Mouse (Mus musculus): Measurements from ENCODE around the gene Rtn4rl1. TPM values are rescaled to one million over a fixed set of nuclear protein-coding genes. Genes with fewer than 3 reads are reported as not detected.

Gene Rtn4rl1
- polyA plus RNA-seq, 1 experiment from 2014 or later, result 2.0 TPM

GRCm38 (mm10) chr11:75190905-75191441 lies 2.6 kb upstream of the Rtn4rl1 start, which contains the start of gene Dph1:
Gene Dph1 (minus strand): TSS chr11:75191241.
- H3K27me3 ChIP-seq (ENCODE audit: insufficient read depth, low read length), result peaks cover 34% of the 10 kb centered on the region
- H3K9ac ChIP-seq (replicated peaks), result peak within 1 kb of the TSS; percentile 69
- H3K4me2 ChIP-seq (ENCODE audit: low read depth, low read length), result peak within 1 kb of the TSS; percentile 93
- no peak for TF ChIP-seq CTCF (IDR thresholded peaks at IDR 0.05; ENCODE audit: low read depth)
- no peak for TF ChIP-seq EP300 (IDR thresholded peaks at IDR 0.05; ENCODE audit: low read depth)
- H3K36me3 ChIP-seq (replicated peaks; ENCODE audit: insufficient read depth, low read length), result no peaks in the 10 kb centered on the region
- ATAC-seq, result no peak
- H3K27ac ChIP-seq (ENCODE audit: low read depth), result peak within 1 kb of the TSS; percentile 73
- H3K4me3 ChIP-seq (ENCODE audit: low read depth, low read length), result peak within 1 kb of the TSS; percentile 74
- no peak for DNase-seq
- H3K4me1 ChIP-seq (ENCODE audit: insufficient read depth), result peaks cover 29% of the 10 kb centered on the region
- 58% methylated on average over 5 of the region's 5 CpGs for WGBS (ENCODE audit: insufficient replicate concordance)
- no peaks in the 10 kb centered on the region for H3K9me3 ChIP-seq (ENCODE audit: low read length)

DNA sequence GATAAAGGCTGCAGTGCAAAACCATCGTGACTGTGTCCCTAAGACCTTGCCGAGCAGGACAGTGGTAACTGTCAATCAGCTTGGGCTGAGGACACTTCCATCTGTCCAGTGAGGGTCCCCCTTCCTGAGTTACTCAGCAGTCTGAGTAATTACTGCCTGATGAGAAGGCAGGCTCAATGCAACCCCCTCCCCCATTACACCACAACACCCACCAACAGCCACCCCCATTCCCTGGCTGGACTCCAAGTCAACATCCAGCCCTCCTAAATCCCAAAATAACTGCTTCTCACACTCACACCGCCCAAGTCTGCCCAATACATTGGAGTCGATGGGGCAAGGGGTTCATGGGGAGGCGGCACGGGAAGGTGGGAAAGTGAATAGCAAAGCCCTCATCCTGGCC lies 1.7 kb upstream of the Rtn4rl1 start:
- Histone ChIP-seq H3K36me3 (replicated peaks; ENCODE audit: insufficient read depth, low read length) (no peaks in the 10 kb centered on the region), H3K4me1 (ENCODE audit: insufficient read depth) (peaks cover 29% of the 10 kb centered on the region), H3K4me3 (ENCODE audit: low read depth, low read length) (no peak overlapping the region), H3K4me2 (ENCODE audit: low read depth, low read length) (no peak overlapping the region), H3K9ac (replicated peaks) (no peak overlapping the region), H3K27me3 (ENCODE audit: insufficient read depth, low read length) (peaks cover 42% of the 10 kb centered on the region), H3K27ac (ENCODE audit: low read depth) (no peak overlapping the region), H3K9me3 (ENCODE audit: low read length) (no peaks in the 10 kb centered on the region)
- ATAC-seq (no peak), DNase-seq (no peak)
- 69% methylated on average over 6 of the region's 6 CpGs for WGBS (ENCODE audit: insufficient replicate concordance)
- TF ChIP-seq EP300 (IDR thresholded peaks at IDR 0.05; ENCODE audit: low read depth) (no peak), CTCF (IDR thresholded peaks at IDR 0.05; ENCODE audit: low read depth) (no peak)

DNA sequence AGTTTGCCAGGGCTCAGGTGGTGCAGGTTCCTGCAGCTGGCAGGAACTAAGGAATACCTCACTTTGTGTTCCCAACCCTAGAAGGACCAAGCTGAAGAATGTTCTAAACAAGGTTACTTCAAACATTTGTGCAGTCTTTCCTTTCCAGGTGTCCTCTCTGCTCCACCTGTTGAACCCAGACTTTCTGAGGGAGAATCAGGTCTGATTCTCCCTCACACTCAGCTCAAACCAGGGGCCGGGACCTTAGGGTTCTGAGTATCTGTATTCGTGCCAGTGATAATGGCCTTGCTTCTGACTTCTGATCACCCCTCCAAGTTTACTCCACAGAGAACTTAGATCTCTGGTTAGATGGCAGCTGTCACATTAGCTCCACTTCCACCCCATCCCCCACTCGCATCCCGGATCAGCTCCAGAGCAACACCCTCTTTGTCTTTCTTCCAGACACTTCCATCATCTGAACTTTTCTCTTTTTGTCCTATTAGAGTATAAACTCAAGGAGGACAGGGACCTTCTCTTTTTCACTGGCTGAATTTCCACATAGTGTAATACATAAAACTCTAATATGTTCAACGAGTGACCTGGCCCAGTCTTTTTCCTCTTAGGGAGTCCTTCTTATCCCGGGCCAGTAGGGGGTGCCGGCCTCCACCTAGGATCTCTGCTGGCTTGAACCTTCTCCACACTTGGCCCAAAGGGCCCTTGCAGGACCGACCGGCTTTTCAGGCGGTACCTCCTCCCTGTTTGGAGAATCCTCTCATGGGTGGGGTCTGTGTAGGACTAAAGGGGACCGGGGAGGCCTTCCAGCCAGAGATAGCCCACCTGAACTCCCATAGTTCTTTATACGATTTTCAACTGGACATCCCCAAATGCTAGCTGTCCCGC lies 1.0 kb upstream of the Rtn4rl1 start:
- Histone ChIP-seq H3K9me3 (ENCODE audit: low read length) (no peaks in the 10 kb centered on the region), H3K9ac (replicated peaks) (no peak overlapping the region), H3K4me3 (ENCODE audit: low read depth, low read length) (peak overlapping the region; percentile 56), H3K27ac (ENCODE audit: low read depth) (no peak overlapping the region), H3K27me3 (ENCODE audit: insufficient read depth, low read length) (peaks cover 47% of the 10 kb centered on the region), H3K36me3 (replicated peaks; ENCODE audit: insufficient read depth, low read length) (no peaks in the 10 kb centered on the region), H3K4me1 (ENCODE audit: insufficient read depth) (peaks cover 29% of the 10 kb centered on the region), H3K4me2 (ENCODE audit: low read depth, low read length) (peak overlapping the region; percentile 76)
- TF ChIP-seq CTCF (IDR thresholded peaks at IDR 0.05; ENCODE audit: low read depth), result peak; percentile 87
- TF ChIP-seq EP300 (IDR thresholded peaks at IDR 0.05; ENCODE audit: low read depth), result no peak
- DNase-seq (peak; percentile 86), ATAC-seq (peak; percentile 56)
- 26% methylated on average over 13 of the region's 13 CpGs for WGBS (ENCODE audit: insufficient replicate concordance)

GRCm38 (mm10) chr11:75194121-75194849 lies 702 bp downstream of the Rtn4rl1 start:
- Histone ChIP-seq H3K36me3 (replicated peaks; ENCODE audit: insufficient read depth, low read length) (no peaks in the 10 kb centered on the region), H3K9ac (replicated peaks) (no peak overlapping the region), H3K27ac (ENCODE audit: low read depth) (no peak overlapping the region), H3K27me3 (ENCODE audit: insufficient read depth, low read length) (peaks cover 47% of the 10 kb centered on the region), H3K4me1 (ENCODE audit: insufficient read depth) (peaks cover 25% of the 10 kb centered on the region), H3K9me3 (ENCODE audit: low read length) (no peaks in the 10 kb centered on the region), H3K4me3 (ENCODE audit: low read depth, low read length) (peak overlapping the region; percentile 56), H3K4me2 (ENCODE audit: low read depth, low read length) (peak overlapping the region; percentile 76)
- ATAC-seq (no peak), DNase-seq (no peak)
- TF ChIP-seq CTCF (IDR thresholded peaks at IDR 0.05; ENCODE audit: low read depth) (no peak), EP300 (IDR thresholded peaks at IDR 0.05; ENCODE audit: low read depth) (no peak)
- 2% methylated on average over 52 of the region's 52 CpGs for WGBS (ENCODE audit: insufficient replicate concordance)

DNA sequence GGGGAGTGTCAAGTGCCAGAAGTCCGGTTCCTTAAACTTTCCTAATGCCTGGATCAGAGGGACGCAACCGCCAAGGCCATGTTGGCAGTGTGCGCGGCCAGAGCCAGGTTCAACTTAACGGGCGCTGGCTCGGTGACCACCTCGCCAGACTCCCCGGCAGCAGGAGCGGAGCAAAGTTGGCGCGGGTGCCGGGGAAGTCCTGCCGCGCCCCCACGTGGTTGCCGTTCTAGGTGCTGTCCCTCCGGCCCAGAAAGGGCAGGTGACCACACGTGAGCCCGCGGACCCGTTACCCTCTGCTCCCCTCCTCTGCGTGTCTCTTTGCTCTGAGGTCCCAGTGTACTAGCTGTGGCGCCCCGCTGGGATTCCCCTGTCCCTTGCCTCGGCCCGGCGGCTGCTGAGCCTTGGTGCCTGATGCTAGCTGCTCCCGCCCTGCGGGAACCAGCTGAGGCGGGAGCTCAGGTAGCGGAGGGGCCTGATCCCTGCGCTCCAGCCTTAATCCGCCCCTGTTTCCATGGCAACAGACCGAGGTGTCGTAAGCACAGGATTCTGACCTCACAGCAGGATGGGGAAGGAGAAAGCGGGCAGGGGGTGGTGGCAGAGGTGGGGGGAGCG lies 1.4 kb downstream of the Rtn4rl1 start:
- no peak overlapping the region for H3K27ac ChIP-seq (ENCODE audit: low read depth)
- peak overlapping the region; percentile 56 for H3K4me3 ChIP-seq (ENCODE audit: low read depth, low read length)
- TF ChIP-seq CTCF (IDR thresholded peaks at IDR 0.05; ENCODE audit: low read depth) (peak; percentile 29), EP300 (IDR thresholded peaks at IDR 0.05; ENCODE audit: low read depth) (no peak)
- no peaks in the 10 kb centered on the region for H3K9me3 ChIP-seq (ENCODE audit: low read length)
- H3K27me3 ChIP-seq (ENCODE audit: insufficient read depth, low read length), result peaks cover 47% of the 10 kb centered on the region
- DNase-seq (peak; percentile 68), ATAC-seq (peak; percentile 6; the same call in 1 of the 2 replicates)
- H3K4me1 ChIP-seq (ENCODE audit: insufficient read depth), result peaks cover 21% of the 10 kb centered on the region
- WGBS (ENCODE audit: insufficient replicate concordance), result 1% methylated on average over 39 of the region's 39 CpGs
- H3K36me3 ChIP-seq (replicated peaks; ENCODE audit: insufficient read depth, low read length), result no peaks in the 10 kb centered on the region
- peak overlapping the region; percentile 76 for H3K4me2 ChIP-seq (ENCODE audit: low read depth, low read length)
- no peak overlapping the region for H3K9ac ChIP-seq (replicated peaks)

All from liver, postnatal 0 days (tissue).